Mouse (Mus musculus): Measurements from ENCODE around the gene Setd1b. TPM values are rescaled to one million over a fixed set of nuclear protein-coding genes. Genes with fewer than 3 reads are reported as not detected.

The Setd1b gene
- polyA plus RNA-seq, 1 experiment: 14.9 TPM

GRCm38 (mm10) chr5:123104769-123105168, 37.2 kb upstream of the Setd1b start:
- Histone ChIP-seq H3K4me1 (ENCODE audit: control insufficient read depth, insufficient read depth, low read length) (peaks cover 6% of the 10 kb centered on the region), H3K27me3 (ENCODE audit: control insufficient read depth, insufficient read depth, low read length) (no peaks in the 10 kb centered on the region), H3K27ac (ENCODE audit: insufficient read depth, low read length) (no peak overlapping the region), H3K4me3 (replicated peaks; ENCODE audit: insufficient read depth, low read depth, low read length) (no peak overlapping the region)
- DNase-seq: no peak
- WGBS: 57% methylated on average over 6 of the region's 6 CpGs
- TF ChIP-seq POLR2A (IDR thresholded peaks at IDR 0.05; ENCODE audit: borderline replicate concordance, insufficient read depth, low read length) (no peak), CTCF (IDR thresholded peaks at IDR 0.05; ENCODE audit: borderline replicate concordance, insufficient read depth, low read depth, low read length) (no peak)

- Histone ChIP-seq H3K27me3 (ENCODE audit: control insufficient read depth, insufficient read depth, low read length) (no peaks in the 10 kb centered on the region), H3K4me1 (ENCODE audit: control insufficient read depth, insufficient read depth, low read length) (peaks cover 11% of the 10 kb centered on the region), H3K4me3 (replicated peaks; ENCODE audit: insufficient read depth, low read depth, low read length) (no peak overlapping the region), H3K27ac (ENCODE audit: insufficient read depth, low read length) (no peak overlapping the region)
- TF ChIP-seq POLR2A (IDR thresholded peaks at IDR 0.05; ENCODE audit: borderline replicate concordance, insufficient read depth, low read length) (no peak), CTCF (IDR thresholded peaks at IDR 0.05; ENCODE audit: borderline replicate concordance, insufficient read depth, low read depth, low read length) (no peak)
- DNase-seq: peak; percentile 45 to 65
- WGBS: 16% methylated on average over 13 of the region's 13 CpGs
Observed at GRCm38 (mm10) chr5:123109452-123110203, 32.4 kb upstream of the Setd1b start.

GRCm38 (mm10) chr5:123110296-123110721, 31.7 kb upstream of the Setd1b start:
- no peak overlapping the region for H3K4me3 ChIP-seq (replicated peaks; ENCODE audit: insufficient read depth, low read depth, low read length)
- H3K27me3 ChIP-seq (ENCODE audit: control insufficient read depth, insufficient read depth, low read length): no peaks in the 10 kb centered on the region
- H3K4me1 ChIP-seq (ENCODE audit: control insufficient read depth, insufficient read depth, low read length): peaks cover 11% of the 10 kb centered on the region
- TF ChIP-seq POLR2A (IDR thresholded peaks at IDR 0.05; ENCODE audit: borderline replicate concordance, insufficient read depth, low read length) (no peak), CTCF (IDR thresholded peaks at IDR 0.05; ENCODE audit: borderline replicate concordance, insufficient read depth, low read depth, low read length) (no peak)
- 27% methylated on average over 13 of the region's 13 CpGs for WGBS
- no peak for DNase-seq
- H3K27ac ChIP-seq (ENCODE audit: insufficient read depth, low read length): no peak overlapping the region

GRCm38 (mm10) chr5:123114109-123114508, 27.9 kb upstream of the Setd1b start:
- TF ChIP-seq POLR2A (IDR thresholded peaks at IDR 0.05; ENCODE audit: borderline replicate concordance, insufficient read depth, low read length): no peak
- TF ChIP-seq CTCF (IDR thresholded peaks at IDR 0.05; ENCODE audit: borderline replicate concordance, insufficient read depth, low read depth, low read length): no peak
- Histone ChIP-seq H3K4me3 (replicated peaks; ENCODE audit: insufficient read depth, low read depth, low read length) (no peak overlapping the region), H3K4me1 (ENCODE audit: control insufficient read depth, insufficient read depth, low read length) (peaks cover 10% of the 10 kb centered on the region), H3K27me3 (ENCODE audit: control insufficient read depth, insufficient read depth, low read length) (no peaks in the 10 kb centered on the region), H3K27ac (ENCODE audit: insufficient read depth, low read length) (no peak overlapping the region)
- DNase-seq: no peak
- WGBS: 53% methylated on average over 11 of the region's 11 CpGs

GRCm38 (mm10) chr5:123114924-123115323, 27.1 kb upstream of the Setd1b start:
- no peak overlapping the region for H3K4me3 ChIP-seq (replicated peaks; ENCODE audit: insufficient read depth, low read depth, low read length)
- peak; percentile 41; the same call in 1 of the 2 replicates for TF ChIP-seq CTCF (IDR thresholded peaks at IDR 0.05; ENCODE audit: borderline replicate concordance, insufficient read depth, low read depth, low read length)
- no peak for TF ChIP-seq POLR2A (IDR thresholded peaks at IDR 0.05; ENCODE audit: borderline replicate concordance, insufficient read depth, low read length)
- H3K4me1 ChIP-seq (ENCODE audit: control insufficient read depth, insufficient read depth, low read length): peaks cover 4% of the 10 kb centered on the region; the same call in 1 of the 2 replicates
- no peak for DNase-seq
- WGBS: 32% methylated on average over 7 of the region's 7 CpGs
- no peak overlapping the region for H3K27ac ChIP-seq (ENCODE audit: insufficient read depth, low read length)
- no peaks in the 10 kb centered on the region for H3K27me3 ChIP-seq (ENCODE audit: control insufficient read depth, insufficient read depth, low read length)

GRCm38 (mm10) chr5:123116080-123116479, 25.9 kb upstream of the Setd1b start:
- Histone ChIP-seq H3K27me3 (ENCODE audit: control insufficient read depth, insufficient read depth, low read length) (no peaks in the 10 kb centered on the region), H3K27ac (ENCODE audit: insufficient read depth, low read length) (no peak overlapping the region), H3K4me1 (ENCODE audit: control insufficient read depth, insufficient read depth, low read length) (no peaks in the 10 kb centered on the region), H3K4me3 (replicated peaks; ENCODE audit: insufficient read depth, low read depth, low read length) (no peak overlapping the region)
- DNase-seq: no peak
- 67% methylated on average over 8 of the region's 8 CpGs for WGBS
- TF ChIP-seq POLR2A (IDR thresholded peaks at IDR 0.05; ENCODE audit: borderline replicate concordance, insufficient read depth, low read length): no peak
- no peak for TF ChIP-seq CTCF (IDR thresholded peaks at IDR 0.05; ENCODE audit: borderline replicate concordance, insufficient read depth, low read depth, low read length)

GRCm38 (mm10) chr5:123117257-123117656, 24.7 kb upstream of the Setd1b start:
- no peak for TF ChIP-seq POLR2A (IDR thresholded peaks at IDR 0.05; ENCODE audit: borderline replicate concordance, insufficient read depth, low read length)
- peak; percentile 76 for TF ChIP-seq CTCF (IDR thresholded peaks at IDR 0.05; ENCODE audit: borderline replicate concordance, insufficient read depth, low read depth, low read length)
- Histone ChIP-seq H3K4me3 (replicated peaks; ENCODE audit: insufficient read depth, low read depth, low read length) (no peak overlapping the region), H3K27ac (ENCODE audit: insufficient read depth, low read length) (no peak overlapping the region), H3K27me3 (ENCODE audit: control insufficient read depth, insufficient read depth, low read length) (no peaks in the 10 kb centered on the region), H3K4me1 (ENCODE audit: control insufficient read depth, insufficient read depth, low read length) (no peaks in the 10 kb centered on the region)
- peak; percentile 70 to 78 for DNase-seq
- WGBS: 17% methylated on average over 10 of the region's 10 CpGs

- WGBS: 87% methylated on average over 8 of the region's 8 CpGs
- TF ChIP-seq CTCF (IDR thresholded peaks at IDR 0.05; ENCODE audit: borderline replicate concordance, insufficient read depth, low read depth, low read length) (no peak), POLR2A (IDR thresholded peaks at IDR 0.05; ENCODE audit: borderline replicate concordance, insufficient read depth, low read length) (no peak)
Observed at GRCm38 (mm10) chr5:123117773-123118172, 24.2 kb upstream of the Setd1b start.

More at GRCm38 (mm10) chr5:123117773-123118172, 24.2 kb upstream of the Setd1b start:
- Histone ChIP-seq H3K4me1 (ENCODE audit: control insufficient read depth, insufficient read depth, low read length) (no peaks in the 10 kb centered on the region), H3K27ac (ENCODE audit: insufficient read depth, low read length) (no peak overlapping the region), H3K27me3 (ENCODE audit: control insufficient read depth, insufficient read depth, low read length) (no peaks in the 10 kb centered on the region), H3K4me3 (replicated peaks; ENCODE audit: insufficient read depth, low read depth, low read length) (no peak overlapping the region)
- DNase-seq: no peak

All from cerebellum, adult 2 months (tissue).